Mouse (Mus musculus) cerebellum, adult 2 months (tissue): ENCODE results near the gene Nrxn3. TPM values are rescaled to one million over a fixed set of nuclear protein-coding genes. Genes with fewer than 3 reads are reported as not detected.

Source experiments
- DNase-seq, 2 experiments: peaks; one replicate each; pipeline ENCODE4 v3.0.0; 2021
- H3K27ac ChIP-seq: fragments of 200-500 bp; 2 replicates; pipeline ENCODE4 v1.5.1; 2012; ENCODE audit warnings: low read length, control low read depth, inconsistent platforms; ENCODE audit not compliant: insufficient read depth
- H3K27me3 ChIP-seq: fragments of 200-500 bp; 2 replicates; pipeline ENCODE4 v1.6.1; 2012; ENCODE audit warnings: inconsistent platforms, mild to moderate bottlenecking, low read length, moderate library complexity; ENCODE audit not compliant: control insufficient read depth, insufficient read depth
- H3K4me1 ChIP-seq: fragments of 200-500 bp; 2 replicates; pipeline ENCODE4 v1.6.1; 2011; ENCODE audit warnings: low read length; ENCODE audit not compliant: control insufficient read depth, insufficient read depth
- H3K4me3 ChIP-seq: fragments of 200-500 bp; replicated peaks from 2 replicates; pipeline ENCODE3; 2011; ENCODE audit warnings: mild to moderate bottlenecking, low read depth, low read length, control low read depth; ENCODE audit not compliant: insufficient read depth
- CTCF ChIP-seq: fragments of 200-500 bp; IDR thresholded peaks from 2 replicates; pipeline ENCODE4 v1.5.1; 2011; ENCODE audit warnings: low read depth, mild to moderate bottlenecking, control low read depth, low read length, moderate library complexity, borderline replicate concordance; ENCODE audit not compliant: insufficient read depth
- POLR2A ChIP-seq: fragments of 200-500 bp; IDR thresholded peaks from 2 replicates; pipeline ENCODE4 v1.6.1; 2011; ENCODE audit warnings: low read length, control low read depth, borderline replicate concordance; ENCODE audit not compliant: insufficient read depth
- WGBS: fragments of 180-500 bp; shearing (Covaris S2); methylation state at CpG from one replicate; pipeline ENCODE4 v1.1.7; 2018; 5-methylcytosine and 5-hydroxymethylcytosine counted together
- polyA plus RNA-seq: library from polyadenylated mRNA; depleted of rRNA; stranded (reverse); fragments of >200 nt; gene quantifications from 2 replicates; pipeline ENCODE4 v1.2.3, GENCODE M21; 2012

Nrxn3 gene
- polyA plus RNA-seq, 1 experiment = 101 TPM

DNA sequence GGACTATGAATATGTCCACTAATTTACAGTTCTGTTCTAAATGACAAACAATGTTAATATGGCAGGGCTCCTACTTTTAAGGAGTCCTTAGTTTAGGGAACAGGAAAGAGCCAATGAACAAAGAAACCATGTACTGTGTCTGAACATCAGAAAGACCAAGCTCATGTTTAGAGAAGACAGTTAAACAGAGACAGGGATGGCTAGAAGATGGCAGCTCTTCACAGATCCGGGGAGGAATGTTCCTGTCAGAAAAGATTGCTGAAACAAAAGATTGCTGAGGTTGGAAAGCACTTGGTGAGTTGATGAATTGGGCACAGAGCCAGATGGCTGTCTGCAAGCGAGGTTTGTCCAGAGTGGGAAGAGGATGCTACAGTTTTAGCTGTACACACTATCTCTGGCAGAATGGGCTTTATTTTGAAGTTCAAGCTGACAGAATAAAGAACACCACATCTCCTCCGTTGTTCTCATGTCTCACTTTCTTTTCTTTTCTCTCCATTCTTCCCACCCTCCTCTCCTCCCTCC lies 978.3 kb downstream of the Nrxn3 start:
- Histone ChIP-seq H3K27ac (peak overlapping the region; percentile 72; the same call in 1 of the 2 replicates), H3K4me1 (peaks cover 13% of the 10 kb centered on the region), H3K27me3 (no peaks in the 10 kb centered on the region), H3K4me3 (no peak overlapping the region)
- TF ChIP-seq CTCF (no peak), POLR2A (no peak)
- DNase-seq = peak; percentile 50 to 76
- WGBS = 3% methylated on average over 3 of the region's 3 CpGs

- TF ChIP-seq CTCF (no peak; the same call in 1 of the 2 replicates), POLR2A (no peak)
- DNase-seq = peak; percentile 81 to 96
- H3K4me3 ChIP-seq = no peak overlapping the region
These were observed 980.3 kb downstream of the Nrxn3 start for GRCm38 (mm10) chr12:89702931-89703330.

GRCm38 (mm10) chr12:89707913-89708312 lies 985.2 kb downstream of the Nrxn3 start:
- 16% methylated on average over 4 of the region's 4 CpGs for WGBS
- DNase-seq = peak; percentile 54 to 71
- Histone ChIP-seq H3K4me1 (peaks cover 8% of the 10 kb centered on the region; the same call in 1 of the 2 replicates), H3K27ac (peak overlapping the region; percentile 82; the same call in 1 of the 2 replicates), H3K27me3 (no peaks in the 10 kb centered on the region), H3K4me3 (no peak overlapping the region)
- TF ChIP-seq CTCF (no peak), POLR2A (no peak)

More at GRCm38 (mm10) chr12:89702931-89703330, 980.3 kb downstream of the Nrxn3 start:
- 21% methylated on average over 1 of the region's 1 CpGs for WGBS
- H3K27me3 ChIP-seq = no peaks in the 10 kb centered on the region
- H3K27ac ChIP-seq = no peak overlapping the region
- H3K4me1 ChIP-seq = peaks cover 13% of the 10 kb centered on the region

DNA sequence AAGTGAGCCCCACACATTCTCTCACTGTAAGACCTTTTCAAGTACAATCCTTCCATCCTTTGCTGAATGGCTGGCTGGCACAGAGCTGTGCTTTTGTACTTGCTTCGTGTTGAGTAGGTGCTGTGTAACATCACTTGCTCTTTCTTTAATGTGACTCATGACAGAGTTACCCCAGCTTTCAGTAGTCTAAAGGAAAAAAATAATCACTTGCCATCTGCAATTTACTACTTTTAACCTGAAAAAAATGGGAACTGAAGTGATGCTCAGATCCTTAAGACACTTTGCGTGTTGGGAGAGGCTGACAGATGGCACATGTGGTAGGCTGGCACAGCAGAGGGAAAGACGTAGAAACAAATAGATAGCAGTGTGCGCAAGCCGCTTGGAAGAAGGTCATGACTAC lies 987.8 kb downstream of the Nrxn3 start:
- H3K4me3 ChIP-seq = no peak overlapping the region
- H3K27me3 ChIP-seq = no peaks in the 10 kb centered on the region
- DNase-seq = peak; percentile 47 to 65
- no peak overlapping the region for H3K27ac ChIP-seq
- 18% methylated on average over 5 of the region's 5 CpGs for WGBS
- no peak for TF ChIP-seq POLR2A
- TF ChIP-seq CTCF = no peak
- H3K4me1 ChIP-seq = peaks cover 5% of the 10 kb centered on the region; the same call in 1 of the 2 replicates

DNA sequence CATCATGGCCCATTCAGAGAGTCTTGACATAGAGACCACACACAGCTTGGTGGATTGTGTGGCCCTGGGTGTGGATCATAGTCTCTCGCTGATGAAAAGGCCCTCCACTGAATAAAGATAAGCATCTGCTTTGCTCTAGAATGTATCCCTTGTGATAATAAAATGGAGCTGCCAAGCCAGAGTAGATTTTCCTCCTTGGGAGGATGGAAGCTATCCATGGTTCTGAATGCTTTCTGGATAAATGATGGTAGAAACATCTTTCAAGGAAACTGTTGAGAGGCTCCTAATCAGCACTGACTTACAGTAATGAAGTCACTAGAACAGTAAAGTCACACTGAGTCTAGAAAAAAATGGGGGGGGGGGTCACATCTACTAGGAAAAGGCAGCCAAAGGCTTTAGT lies 989.1 kb downstream of the Nrxn3 start:
- H3K4me3 ChIP-seq = no peak overlapping the region
- 95% methylated on average over 1 of the region's 1 CpGs for WGBS

DNA sequence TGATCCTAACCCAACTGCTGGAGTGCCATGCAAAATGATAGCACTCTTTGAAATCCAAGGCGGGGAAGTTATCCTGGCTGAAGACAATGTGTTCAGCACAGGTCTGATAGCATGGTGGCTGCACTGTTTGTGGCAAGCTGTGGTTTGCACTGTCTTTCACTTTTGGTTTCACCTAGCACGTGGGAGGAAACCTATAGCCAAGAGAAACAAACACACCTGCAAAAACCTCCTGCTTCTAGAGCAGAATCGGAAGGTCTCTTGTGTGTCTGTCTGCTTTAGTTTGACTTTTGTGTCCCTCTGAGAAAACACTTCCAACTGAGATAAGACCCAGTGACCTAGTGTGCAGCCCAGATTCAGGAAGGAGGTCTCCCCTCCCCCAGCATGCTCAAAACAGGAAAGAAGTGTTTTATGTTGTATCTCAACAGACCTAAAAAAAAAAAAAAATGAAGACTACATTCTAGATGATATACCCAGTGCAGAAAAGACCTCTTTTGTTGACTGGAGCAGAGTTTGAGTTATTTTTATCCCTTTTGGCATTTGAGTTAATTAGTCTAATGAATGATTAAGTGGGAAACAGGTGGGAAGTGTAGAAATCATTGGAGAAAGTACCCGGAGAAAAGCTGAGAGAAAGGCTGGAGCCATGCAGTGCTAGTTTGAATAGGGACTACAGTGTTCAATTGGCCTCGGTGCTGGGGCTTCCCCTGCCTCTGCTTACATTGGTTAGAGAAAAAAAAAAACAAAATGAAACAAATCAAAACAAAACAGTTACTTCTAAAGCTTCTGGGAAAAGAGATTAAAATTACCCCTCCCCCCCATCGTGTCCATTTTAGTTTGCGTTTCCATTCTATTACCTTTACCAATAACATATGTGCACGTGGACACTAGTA lies 996.8 kb downstream of the Nrxn3 start:
- H3K27me3 ChIP-seq = no peaks in the 10 kb centered on the region
- H3K4me1 ChIP-seq = no peaks in the 10 kb centered on the region
- TF ChIP-seq CTCF = no peak
- DNase-seq = no peak
- no peak overlapping the region for H3K4me3 ChIP-seq
- WGBS = 60% methylated on average over 8 of the region's 8 CpGs
- no peak overlapping the region for H3K27ac ChIP-seq

More for the DNA sequence above, 989.1 kb downstream of the Nrxn3 start:
- DNase-seq = no peak
- Histone ChIP-seq H3K4me1 (peaks cover 5% of the 10 kb centered on the region; the same call in 1 of the 2 replicates), H3K27ac (no peak overlapping the region), H3K27me3 (no peaks in the 10 kb centered on the region)
- no peak for TF ChIP-seq POLR2A
- TF ChIP-seq CTCF = no peak

DNA sequence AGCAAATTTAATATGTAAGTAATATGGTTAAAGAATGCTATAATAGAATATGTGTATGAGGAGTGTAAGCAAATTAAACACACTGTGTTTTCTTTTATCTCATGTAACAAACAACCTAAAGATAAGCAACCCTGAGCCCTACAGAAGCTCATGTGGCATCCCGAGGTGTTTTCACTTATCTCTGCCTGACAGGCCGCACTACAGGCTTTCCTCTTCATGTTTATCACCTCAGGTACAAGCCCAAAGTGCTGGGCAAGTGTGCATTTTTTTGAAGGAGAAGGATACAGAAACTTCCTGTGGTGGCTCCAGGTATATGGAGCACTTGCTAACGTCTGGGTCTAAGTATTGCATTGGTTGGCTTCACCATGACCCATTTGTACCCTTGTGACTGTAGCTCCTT lies 998.3 kb downstream of the Nrxn3 start:
- H3K27ac ChIP-seq = no peak overlapping the region

More for the DNA sequence above, 998.3 kb downstream of the Nrxn3 start:
- TF ChIP-seq POLR2A (no peak), CTCF (no peak)
- Histone ChIP-seq H3K4me3 (no peak overlapping the region), H3K27me3 (no peaks in the 10 kb centered on the region), H3K4me1 (no peaks in the 10 kb centered on the region)
- 87% methylated on average over 3 of the region's 3 CpGs for WGBS
- no peak for DNase-seq
